Mouse (Mus musculus) limb, embryonic 13.5 days (tissue): Measurements from ENCODE around the gene Gm20662. TPM values are rescaled to one million over a fixed set of nuclear protein-coding genes. Genes with fewer than 3 reads are reported as not detected.

Experiments
- ATAC-seq: fragments of 200-750 bp; cut with Nextera tagmentation; 2 replicates; pipeline ENCODE4 v1.8.0; 2017; ENCODE audit warnings: low read depth, moderate number of reproducible peaks, moderate TSS enrichment; ENCODE audit not compliant: low FRiP score
- H3K27ac ChIP-seq: fragments of 300-500 bp; sonication (generic); 2 replicates; pipeline ENCODE4 v1.5.1; 2015; ENCODE audit warnings: inconsistent platforms, mild to moderate bottlenecking, moderate library complexity
- H3K27me3 ChIP-seq: fragments of 300-500 bp; sonication (generic); 2 replicates; pipeline ENCODE4 v1.6.1; 2015; ENCODE audit warnings: mild to moderate bottlenecking, inconsistent platforms
- H3K36me3 ChIP-seq: fragments of 300-500 bp; sonication (generic); 2 replicates; pipeline ENCODE4 v1.6.1; 2015; ENCODE audit warnings: inconsistent platforms, mild to moderate bottlenecking, moderate library complexity
- H3K4me1 ChIP-seq: fragments of 300-500 bp; sonication (generic); 2 replicates; pipeline ENCODE4 v1.6.1; 2015; ENCODE audit warnings: inconsistent platforms
- H3K4me2 ChIP-seq: fragments of 300-500 bp; sonication (generic); replicated peaks from 2 replicates; pipeline ENCODE4 v1.6.1; 2015; ENCODE audit warnings: inconsistent platforms, mild to moderate bottlenecking, moderate library complexity
- H3K4me3 ChIP-seq: fragments of 300-500 bp; sonication (generic); 2 replicates; pipeline ENCODE4 v1.5.1; 2015; ENCODE audit warnings: moderate library complexity, mild to moderate bottlenecking, inconsistent platforms
- H3K9ac ChIP-seq: fragments of 300-500 bp; sonication (generic); 2 replicates; pipeline ENCODE4 v1.6.1; 2015; ENCODE audit warnings: mild to moderate bottlenecking, inconsistent platforms
- H3K9me3 ChIP-seq: fragments of 300-500 bp; sonication (generic); 2 replicates; pipeline ENCODE4 v1.6.1; 2016; ENCODE audit warnings: inconsistent platforms
- WGBS: fragments of 180-500 bp; shearing (Covaris S2); methylation state at CpG from one replicate; pipeline ENCODE4 v1.1.7; 2015; 5-methylcytosine and 5-hydroxymethylcytosine counted together
- polyA plus RNA-seq: library from polyadenylated mRNA; unstranded; fragments of >200 nt; fragmentation: Nextera tagmentation; extraction: Ambion mirVana; gene quantifications from 2 replicates; pipeline ENCODE4 v1.2.1, GENCODE M21; 2015

Gm20662 gene
- polyA plus RNA-seq, 1 experiment from 2014 or later: 1.2 TPM

- Histone ChIP-seq H3K4me3 (no peak overlapping the region), H3K36me3 (peaks cover 71% of the 10 kb centered on the region), H3K27me3 (no peaks in the 10 kb centered on the region), H3K9me3 (no peaks in the 10 kb centered on the region), H3K4me1 (no peaks in the 10 kb centered on the region), H3K27ac (no peak overlapping the region), H3K9ac (no peak overlapping the region), H3K4me2 (no peak overlapping the region)
- WGBS: 87% methylated on average over 12 of the region's 12 CpGs
- ATAC-seq: no peak
Measured at GRCm38 (mm10) chr9:108063361-108063760, 67.2 kb downstream of the Gm20662 start.

- Histone ChIP-seq H3K4me1 (no peaks in the 10 kb centered on the region), H3K4me2 (no peak overlapping the region), H3K9ac (no peak overlapping the region), H3K36me3 (peaks cover 72% of the 10 kb centered on the region), H3K27me3 (no peaks in the 10 kb centered on the region), H3K4me3 (no peak overlapping the region), H3K27ac (no peak overlapping the region), H3K9me3 (no peaks in the 10 kb centered on the region)
- WGBS: 48% methylated on average over 5 of the region's 5 CpGs
- ATAC-seq: no peak
Measured at GRCm38 (mm10) chr9:108065491-108066011, 69.4 kb downstream of the Gm20662 start.

- H3K9ac ChIP-seq: no peak overlapping the region
- no peaks in the 10 kb centered on the region for H3K9me3 ChIP-seq
- H3K4me3 ChIP-seq: no peak overlapping the region
- WGBS: 81% methylated on average over 7 of the region's 7 CpGs
- no peak overlapping the region for H3K27ac ChIP-seq
- no peak overlapping the region for H3K4me2 ChIP-seq
- H3K36me3 ChIP-seq: peaks cover 70% of the 10 kb centered on the region
- no peaks in the 10 kb centered on the region for H3K4me1 ChIP-seq
- ATAC-seq: no peak
- H3K27me3 ChIP-seq: no peaks in the 10 kb centered on the region
Measured at GRCm38 (mm10) chr9:108067199-108067598, 71.0 kb downstream of the Gm20662 start.

- H3K9me3 ChIP-seq: no peaks in the 10 kb centered on the region
- no peak overlapping the region for H3K4me2 ChIP-seq
- ATAC-seq: peak; percentile 32; the same call in 1 of the 2 replicates
- H3K36me3 ChIP-seq: peaks cover 65% of the 10 kb centered on the region
- no peaks in the 10 kb centered on the region for H3K4me1 ChIP-seq
- no peak overlapping the region for H3K9ac ChIP-seq
- no peak overlapping the region for H3K27ac ChIP-seq
- no peaks in the 10 kb centered on the region for H3K27me3 ChIP-seq
- H3K4me3 ChIP-seq: no peak overlapping the region
- WGBS: 16% methylated on average over 8 of the region's 8 CpGs
Measured at GRCm38 (mm10) chr9:108067900-108068299, 71.8 kb downstream of the Gm20662 start.

- 90% methylated on average over 9 of the region's 9 CpGs for WGBS
- no peak overlapping the region for H3K27ac ChIP-seq
Measured at GRCm38 (mm10) chr9:108069007-108069406, 72.9 kb downstream of the Gm20662 start.

GRCm38 (mm10) chr9:108069529-108069928, 73.4 kb downstream of the Gm20662 start:
- H3K9ac ChIP-seq: no peak overlapping the region
- no peaks in the 10 kb centered on the region for H3K9me3 ChIP-seq
- H3K27me3 ChIP-seq: no peaks in the 10 kb centered on the region
- ATAC-seq: no peak
- no peak overlapping the region for H3K27ac ChIP-seq
- H3K4me2 ChIP-seq: no peak overlapping the region
- H3K36me3 ChIP-seq: peaks cover 49% of the 10 kb centered on the region
- 86% methylated on average over 7 of the region's 7 CpGs for WGBS
- H3K4me3 ChIP-seq: no peak overlapping the region
- no peaks in the 10 kb centered on the region for H3K4me1 ChIP-seq

More at GRCm38 (mm10) chr9:108069007-108069406, 72.9 kb downstream of the Gm20662 start:
- Histone ChIP-seq H3K9ac (no peak overlapping the region), H3K36me3 (peaks cover 54% of the 10 kb centered on the region), H3K4me1 (no peaks in the 10 kb centered on the region), H3K27me3 (no peaks in the 10 kb centered on the region), H3K9me3 (no peaks in the 10 kb centered on the region), H3K4me3 (no peak overlapping the region), H3K4me2 (no peak overlapping the region)
- ATAC-seq: no peak

- Histone ChIP-seq H3K4me2 (no peak overlapping the region), H3K4me3 (no peak overlapping the region), H3K27ac (no peak overlapping the region), H3K4me1 (no peaks in the 10 kb centered on the region), H3K36me3 (peaks cover 43% of the 10 kb centered on the region), H3K27me3 (no peaks in the 10 kb centered on the region), H3K9ac (no peak overlapping the region), H3K9me3 (no peaks in the 10 kb centered on the region)
- ATAC-seq: no peak
- WGBS: 85% methylated on average over 4 of the region's 4 CpGs
Measured at GRCm38 (mm10) chr9:108071801-108072200, 75.7 kb downstream of the Gm20662 start.

- H3K27me3 ChIP-seq: no peaks in the 10 kb centered on the region
- H3K36me3 ChIP-seq: peaks cover 42% of the 10 kb centered on the region
- H3K27ac ChIP-seq: no peak overlapping the region
- no peak overlapping the region for H3K4me3 ChIP-seq
- 0 out of 2 replicates have a peak overlapping the region, but pooled peaks have one; percentile 1 for H3K9ac ChIP-seq
- WGBS: 56% methylated on average over 9 of the region's 9 CpGs
- no peaks in the 10 kb centered on the region for H3K9me3 ChIP-seq
- no peak overlapping the region for H3K4me2 ChIP-seq
- no peaks in the 10 kb centered on the region for H3K4me1 ChIP-seq
- no peak for ATAC-seq
Measured at GRCm38 (mm10) chr9:108072481-108072924, 76.4 kb downstream of the Gm20662 start.

GRCm38 (mm10) chr9:108073141-108073930, 77.2 kb downstream of the Gm20662 start:
- no peak overlapping the region for H3K27ac ChIP-seq
- no peak overlapping the region for H3K4me3 ChIP-seq
- peaks cover 8% of the 10 kb centered on the region for H3K4me1 ChIP-seq
- no peak overlapping the region for H3K4me2 ChIP-seq
- H3K36me3 ChIP-seq: peaks cover 40% of the 10 kb centered on the region
- no peaks in the 10 kb centered on the region for H3K9me3 ChIP-seq
- H3K27me3 ChIP-seq: no peaks in the 10 kb centered on the region
- no peak for ATAC-seq
- 0 out of 2 replicates have a peak overlapping the region, but pooled peaks have one; percentile 36 for H3K9ac ChIP-seq
- 59% methylated on average over 7 of the region's 7 CpGs for WGBS

- H3K9ac ChIP-seq: peak within 1 kb of the TSS; percentile 97
- no peak within 1 kb of the TSS for H3K27ac ChIP-seq
Measured at GRCm38 (mm10) chr9:108080168-108080567, 84.0 kb downstream of the Gm20662 start, which contains the start of gene Mst1. Mst1 (plus strand) TSS chr9:108080436.

GRCm38 (mm10) chr9:108082549-108082948, 86.4 kb downstream of the Gm20662 start:
- 8% methylated on average over 19 of the region's 19 CpGs for WGBS
- peak overlapping the region; percentile 51 for H3K9ac ChIP-seq
- H3K4me2 ChIP-seq: peak overlapping the region; percentile 51
- no peak for ATAC-seq
- peak overlapping the region; percentile 27 for H3K4me3 ChIP-seq
- peaks cover 51% of the 10 kb centered on the region for H3K27me3 ChIP-seq
- peaks cover 39% of the 10 kb centered on the region for H3K36me3 ChIP-seq
- H3K4me1 ChIP-seq: peaks cover 23% of the 10 kb centered on the region
- H3K9me3 ChIP-seq: no peaks in the 10 kb centered on the region
- H3K27ac ChIP-seq: no peak overlapping the region

More at GRCm38 (mm10) chr9:108080168-108080567, 84.0 kb downstream of the Gm20662 start, which contains the start of gene Mst1:
- Histone ChIP-seq H3K4me1 (peaks cover 23% of the 10 kb centered on the region), H3K4me2 (peak within 1 kb of the TSS; percentile 94), H3K27me3 (peaks cover 51% of the 10 kb centered on the region), H3K4me3 (peak within 1 kb of the TSS; percentile 88), H3K36me3 (peaks cover 20% of the 10 kb centered on the region), H3K9me3 (no peaks in the 10 kb centered on the region)
- ATAC-seq: no peak
- 65% methylated on average over 5 of the region's 5 CpGs for WGBS

GRCm38 (mm10) chr9:108082988-108083431, 86.9 kb downstream of the Gm20662 start, which contains the start of gene Rnf123:
Rnf123 (minus strand) TSS chr9:108083346.
- ATAC-seq: no peak
- Histone ChIP-seq H3K9me3 (no peaks in the 10 kb centered on the region), H3K36me3 (peaks cover 44% of the 10 kb centered on the region), H3K27me3 (peaks cover 51% of the 10 kb centered on the region), H3K27ac (no peak within 1 kb of the TSS), H3K4me2 (peak within 1 kb of the TSS; percentile 51), H3K9ac (peak within 1 kb of the TSS; percentile 51), H3K4me3 (peak within 1 kb of the TSS; percentile 27), H3K4me1 (peaks cover 19% of the 10 kb centered on the region)
- 33% methylated on average over 12 of the region's 12 CpGs for WGBS
